Mouse (Mus musculus): Measurements from ENCODE around the gene Sfxn2. TPM values are rescaled to one million over a fixed set of nuclear protein-coding genes. Genes with fewer than 3 reads are reported as not detected.
A peak's percentile ranks its signal among the peaks of the same experiment; 100 is the strongest.

The Sfxn2 gene
- total and polyA plus RNA-seq, 3 experiments = 2.3 to 3.6 (median 2.4) TPM

- TF ChIP-seq EP300 (IDR thresholded peaks at IDR 0.05; ENCODE audit: insufficient read depth, low read depth, low read length) (0 out of 2 replicates have a peak, but pooled peaks have one; percentile 20), POLR2A (IDR thresholded peaks at IDR 0.05; ENCODE audit: insufficient read depth, low read depth, low read length) (no peak)
- WGBS = 55% methylated on average over 14 of the region's 14 CpGs
- Histone ChIP-seq H3K4me1 (ENCODE audit: control insufficient read depth, insufficient read depth, low read length) (no peaks in the 10 kb centered on the region; the same call in none of the 2 replicates), H3K79me2 (replicated peaks; ENCODE audit: control insufficient read depth, insufficient read depth, low read length) (peaks cover 5% of the 10 kb centered on the region; the same call in 1 of the 2 replicates), H3K36me3 (ENCODE audit: control insufficient read depth, insufficient read depth, low read length) (no peaks in the 10 kb centered on the region), H3K27me3 (ENCODE audit: control insufficient read depth, insufficient read depth, low read length) (no peaks in the 10 kb centered on the region), H3K4me3 (no peak overlapping the region), H3K27ac (no peak overlapping the region), H3K9ac (ENCODE audit: low read depth, low read length) (no peak overlapping the region)
- intact Hi-C loops (cut with DNase I) = no loop called here
- DNase-seq = no peak
These were observed 28.3 kb downstream of the Sfxn2 start for GRCm38 (mm10) chr19:46601491-46601890.

- intact Hi-C loops (cut with DNase I) = no loop called here
- Histone ChIP-seq H3K79me2 (replicated peaks; ENCODE audit: control insufficient read depth, insufficient read depth, low read length) (peaks cover 6% of the 10 kb centered on the region; the same call in 1 of the 2 replicates), H3K4me1 (ENCODE audit: control insufficient read depth, insufficient read depth, low read length) (peaks cover 3% of the 10 kb centered on the region), H3K4me3 (no peak overlapping the region), H3K36me3 (ENCODE audit: control insufficient read depth, insufficient read depth, low read length) (no peaks in the 10 kb centered on the region), H3K27ac (no peak overlapping the region), H3K27me3 (ENCODE audit: control insufficient read depth, insufficient read depth, low read length) (no peaks in the 10 kb centered on the region), H3K9ac (ENCODE audit: low read depth, low read length) (no peak overlapping the region)
- 71% methylated on average over 4 of the region's 4 CpGs for WGBS
- no peak for TF ChIP-seq POLR2A (IDR thresholded peaks at IDR 0.05; ENCODE audit: insufficient read depth, low read depth, low read length)
- no peak for TF ChIP-seq EP300 (IDR thresholded peaks at IDR 0.05; ENCODE audit: insufficient read depth, low read depth, low read length)
- TF ChIP-seq CTCF (IDR thresholded peaks at IDR 0.05) = no peak
- DNase-seq = no peak
These were observed 29.2 kb downstream of the Sfxn2 start for GRCm38 (mm10) chr19:46602406-46602805.

DNA sequence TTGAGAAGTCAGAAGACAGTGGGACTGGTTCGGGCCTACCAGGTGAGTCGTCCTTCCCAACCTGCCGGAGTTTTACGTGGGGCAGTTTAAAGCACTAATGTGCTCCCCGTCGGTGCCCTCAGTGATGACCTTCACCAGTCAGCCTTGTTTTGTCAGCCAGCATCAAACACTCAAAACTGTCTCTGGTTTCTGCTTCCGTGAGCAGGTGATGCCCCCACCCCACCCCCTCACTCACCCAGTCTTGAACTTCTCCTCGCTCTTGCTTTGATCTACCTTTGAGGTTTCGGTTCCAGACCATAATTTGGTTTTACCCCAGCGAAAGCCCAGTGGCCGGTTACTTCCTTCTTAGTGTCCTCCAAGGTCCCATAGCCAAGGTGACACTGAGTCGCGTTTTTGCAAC is 33.6 kb downstream of the Sfxn2 start:
- intact Hi-C loops (cut with DNase I) = loop anchor here (1.0 kb wide), 1 partner anchor 42 kb away; no protein-coding TSS in a partner anchor
- Histone ChIP-seq H3K27ac (no peak overlapping the region), H3K27me3 (ENCODE audit: control insufficient read depth, insufficient read depth, low read length) (no peaks in the 10 kb centered on the region), H3K4me3 (no peak overlapping the region), H3K4me1 (ENCODE audit: control insufficient read depth, insufficient read depth, low read length) (peaks cover 12% of the 10 kb centered on the region), H3K36me3 (ENCODE audit: control insufficient read depth, insufficient read depth, low read length) (no peaks in the 10 kb centered on the region), H3K9ac (ENCODE audit: low read depth, low read length) (no peak overlapping the region), H3K79me2 (replicated peaks; ENCODE audit: control insufficient read depth, insufficient read depth, low read length) (peaks cover 3% of the 10 kb centered on the region; the same call in 1 of the 2 replicates)
- 92% methylated on average over 13 of the region's 13 CpGs for WGBS
- DNase-seq = no peak
- TF ChIP-seq POLR2A (IDR thresholded peaks at IDR 0.05; ENCODE audit: insufficient read depth, low read depth, low read length) = no peak
- no peak for TF ChIP-seq EP300 (IDR thresholded peaks at IDR 0.05; ENCODE audit: insufficient read depth, low read depth, low read length)
- TF ChIP-seq CTCF (IDR thresholded peaks at IDR 0.05) = no peak

- peak; percentile 40 to 49 for DNase-seq
- Histone ChIP-seq H3K36me3 (ENCODE audit: control insufficient read depth, insufficient read depth, low read length) (no peaks in the 10 kb centered on the region), H3K27me3 (ENCODE audit: control insufficient read depth, insufficient read depth, low read length) (no peaks in the 10 kb centered on the region)
These were observed 34.3 kb downstream of the Sfxn2 start for GRCm38 (mm10) chr19:46607424-46607823.

GRCm38 (mm10) chr19:46608158-46608557 is 35.0 kb downstream of the Sfxn2 start:
- Histone ChIP-seq H3K9ac (ENCODE audit: low read depth, low read length) (no peak overlapping the region), H3K79me2 (replicated peaks; ENCODE audit: control insufficient read depth, insufficient read depth, low read length) (peaks cover 3% of the 10 kb centered on the region; the same call in 1 of the 2 replicates), H3K27me3 (ENCODE audit: control insufficient read depth, insufficient read depth, low read length) (no peaks in the 10 kb centered on the region), H3K4me1 (ENCODE audit: control insufficient read depth, insufficient read depth, low read length) (peaks cover 12% of the 10 kb centered on the region), H3K4me3 (no peak overlapping the region), H3K27ac (no peak overlapping the region), H3K36me3 (ENCODE audit: control insufficient read depth, insufficient read depth, low read length) (peaks cover 3% of the 10 kb centered on the region; the same call in 1 of the 2 replicates)
- no peak for DNase-seq
- no peak for TF ChIP-seq POLR2A (IDR thresholded peaks at IDR 0.05; ENCODE audit: insufficient read depth, low read depth, low read length)
- no peak for TF ChIP-seq CTCF (IDR thresholded peaks at IDR 0.05)
- TF ChIP-seq EP300 (IDR thresholded peaks at IDR 0.05; ENCODE audit: insufficient read depth, low read depth, low read length) = no peak
- intact Hi-C loops (cut with DNase I) = no loop called here
- 93% methylated on average over 7 of the region's 7 CpGs for WGBS

More at GRCm38 (mm10) chr19:46607424-46607823, 34.3 kb downstream of the Sfxn2 start:
- 29% methylated on average over 7 of the region's 7 CpGs for WGBS
- Histone ChIP-seq H3K4me3 (no peak overlapping the region), H3K9ac (ENCODE audit: low read depth, low read length) (no peak overlapping the region), H3K27ac (no peak overlapping the region; the same call in 1 of the 2 replicates), H3K4me1 (ENCODE audit: control insufficient read depth, insufficient read depth, low read length) (peaks cover 12% of the 10 kb centered on the region), H3K79me2 (replicated peaks; ENCODE audit: control insufficient read depth, insufficient read depth, low read length) (peaks cover 3% of the 10 kb centered on the region; the same call in 1 of the 2 replicates)
- intact Hi-C loops (cut with DNase I) = loop anchor here (1.0 kb wide), 1 partner anchor 41 kb away; no protein-coding TSS in a partner anchor
- TF ChIP-seq EP300 (IDR thresholded peaks at IDR 0.05; ENCODE audit: insufficient read depth, low read depth, low read length) (peak; percentile 79), CTCF (IDR thresholded peaks at IDR 0.05) (peak; percentile 81), POLR2A (IDR thresholded peaks at IDR 0.05; ENCODE audit: insufficient read depth, low read depth, low read length) (no peak)

DNA sequence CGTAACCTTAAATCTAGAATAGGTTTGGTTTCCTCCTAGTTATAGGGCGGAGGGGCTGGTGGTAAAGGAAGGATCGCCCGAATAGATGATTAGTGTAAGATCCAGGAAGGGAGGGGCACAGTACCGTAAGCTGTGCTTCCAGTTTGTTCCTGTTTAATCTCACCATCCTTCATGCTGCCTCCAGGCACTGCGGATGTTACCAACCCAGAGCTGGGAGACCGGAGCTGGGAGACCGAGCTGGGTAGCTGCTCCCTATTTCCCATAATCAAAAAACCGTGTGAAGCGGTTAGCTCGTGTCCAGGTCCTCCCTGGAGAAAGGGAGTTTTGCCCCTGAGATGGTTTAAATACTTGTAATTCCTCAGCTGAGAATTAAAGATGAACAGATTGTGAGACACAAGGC is 43.2 kb downstream of the Sfxn2 start:
- intact Hi-C loops (cut with DNase I) = no loop called here
- peaks cover 29% of the 10 kb centered on the region for H3K4me1 ChIP-seq (ENCODE audit: control insufficient read depth, insufficient read depth, low read length)
- no peak for TF ChIP-seq EP300 (IDR thresholded peaks at IDR 0.05; ENCODE audit: insufficient read depth, low read depth, low read length)
- no peak for TF ChIP-seq CTCF (IDR thresholded peaks at IDR 0.05)
- TF ChIP-seq POLR2A (IDR thresholded peaks at IDR 0.05; ENCODE audit: insufficient read depth, low read depth, low read length) = no peak
- no peaks in the 10 kb centered on the region; the same call in 1 of the 2 replicates for H3K79me2 ChIP-seq (replicated peaks; ENCODE audit: control insufficient read depth, insufficient read depth, low read length)
- WGBS = 73% methylated on average over 11 of the region's 11 CpGs
- peaks cover 10% of the 10 kb centered on the region for H3K36me3 ChIP-seq (ENCODE audit: control insufficient read depth, insufficient read depth, low read length)
- no peak overlapping the region for H3K27ac ChIP-seq
- no peak for DNase-seq
- no peak overlapping the region for H3K4me3 ChIP-seq
- no peaks in the 10 kb centered on the region for H3K27me3 ChIP-seq (ENCODE audit: control insufficient read depth, insufficient read depth, low read length)
- no peak overlapping the region for H3K9ac ChIP-seq (ENCODE audit: low read depth, low read length)
